ENCODE assay signal across 11 mouse cellular contexts in genomic region chr2:48318384-48319030, GRCm38 (mm10).
DNase-seq lines count a peak whose midpoint lies in the region; ATAC-seq and TF ChIP-seq lines count a peak whose summit lies in the region.
"Had no signal": no experiment of that assay in that cellular context is flagged by ENCODE, and none has a peak within 500 bp of the region (broad histone marks: within the 10 kb centered on the region; RNA-seq: fewer than 3 reads in every experiment).

No protein-coding gene starts in this region.

- no peak overlapping the region for H3K27ac ChIP-seq in forebrain, embryonic 11.5 days (ENCODE audit: low read depth, low read length)
- no peak overlapping the region for H3K27ac ChIP-seq in forebrain, postnatal 0 days (ENCODE audit: low read depth, low read length)
- 0 out of 2 replicates have a peak overlapping the region, but pooled peaks have one; percentile 25 for H3K27ac ChIP-seq in hindbrain, embryonic 10.5 days
- H3K27ac ChIP-seq in midbrain, embryonic 13.5 days = no peak overlapping the region
- H3K27ac ChIP-seq: macrophage had no signal

- no peak for DNase-seq in forebrain, embryonic 11.5 days (ENCODE audit: low spot score)
- no peak for DNase-seq in forebrain, postnatal 0 days
- DNase-seq in embryo, embryonic 10 days (ENCODE audit: low spot score) = peak; percentile 58
- DNase-seq in hindbrain, embryonic 10.5 days (ENCODE audit: low spot score) = peak; percentile 20
- DNase-seq in urinary bladder, postnatal 25 days (ENCODE audit: low spot score) = no peak
- no peak for DNase-seq in adrenal gland, postnatal 4 days (ENCODE audit: low spot score in 2 of 2)
- DNase-seq: adrenal gland, postnatal 14 days had no signal

- no peaks in the 10 kb centered on the region for H3K27me3 ChIP-seq in forebrain, embryonic 11.5 days (ENCODE audit: control insufficient read depth, insufficient read depth, low read length)
- H3K27me3 ChIP-seq in forebrain, postnatal 0 days (ENCODE audit: insufficient read depth, low read length) = no peaks in the 10 kb centered on the region
- no peaks in the 10 kb centered on the region for H3K27me3 ChIP-seq in hindbrain, embryonic 10.5 days (ENCODE audit: insufficient read depth, poor library complexity, severe bottlenecking)
- H3K27me3 ChIP-seq in midbrain, embryonic 13.5 days = no peaks in the 10 kb centered on the region

- no peak for TF ChIP-seq CTCF in forebrain, postnatal 0 days (IDR thresholded peaks at IDR 0.05; ENCODE audit: low read depth)

- H3K4me1 ChIP-seq in forebrain, embryonic 11.5 days (replicated peaks; ENCODE audit: control insufficient read depth, insufficient read depth, low read length) = no peaks in the 10 kb centered on the region
- H3K4me1 ChIP-seq in forebrain, postnatal 0 days (ENCODE audit: insufficient read depth) = 0 out of 2 replicates have a peak, but pooled peaks cover 3% of the 10 kb centered on the region
- peaks cover 16% of the 10 kb centered on the region for H3K4me1 ChIP-seq in hindbrain, embryonic 10.5 days (replicated peaks)
- peaks cover 12% of the 10 kb centered on the region for H3K4me1 ChIP-seq in midbrain, embryonic 13.5 days (replicated peaks)

- WGBS in forebrain, embryonic 11.5 days = 40% methylated on average over 8 of the region's 8 CpGs
- WGBS in forebrain, postnatal 0 days = 32% methylated on average over 8 of the region's 8 CpGs
- 40% methylated on average over 8 of the region's 8 CpGs for WGBS in hindbrain, embryonic 10.5 days
- WGBS in midbrain, embryonic 13.5 days = 47% methylated on average over 8 of the region's 8 CpGs

- no peak overlapping the region for H3K9ac ChIP-seq in forebrain, embryonic 11.5 days (ENCODE audit: low read length)
- no peak overlapping the region for H3K9ac ChIP-seq in forebrain, postnatal 0 days
- H3K9ac ChIP-seq in midbrain, embryonic 13.5 days (replicated peaks) = no peak overlapping the region

- no peaks in the 10 kb centered on the region for H3K9me3 ChIP-seq in forebrain, embryonic 11.5 days (ENCODE audit: control insufficient read depth, low read length)
- H3K9me3 ChIP-seq in forebrain, postnatal 0 days (ENCODE audit: low read length) = no peaks in the 10 kb centered on the region
- no peaks in the 10 kb centered on the region for H3K9me3 ChIP-seq in hindbrain, embryonic 10.5 days
- no peaks in the 10 kb centered on the region for H3K9me3 ChIP-seq in midbrain, embryonic 13.5 days

- no peak overlapping the region for H3K4me3 ChIP-seq in forebrain, embryonic 11.5 days (ENCODE audit: low read depth, low read length)
- no peak overlapping the region for H3K4me3 ChIP-seq in forebrain, postnatal 0 days (ENCODE audit: low read depth, low read length)
- no peak overlapping the region for H3K4me3 ChIP-seq in hindbrain, embryonic 10.5 days
- no peak overlapping the region for H3K4me3 ChIP-seq in midbrain, embryonic 13.5 days (replicated peaks)

- H3K36me3 ChIP-seq in forebrain, embryonic 11.5 days (ENCODE audit: control insufficient read depth, insufficient read depth, low read length) = no peaks in the 10 kb centered on the region
- no peaks in the 10 kb centered on the region for H3K36me3 ChIP-seq in forebrain, postnatal 0 days (ENCODE audit: insufficient read depth)
- H3K36me3 ChIP-seq in hindbrain, embryonic 10.5 days = no peaks in the 10 kb centered on the region
- H3K36me3 ChIP-seq in midbrain, embryonic 13.5 days = no peaks in the 10 kb centered on the region

- ATAC-seq in forebrain, embryonic 11.5 days (replicated peaks; ENCODE audit: low FRiP score) = peak; percentile 34; the same call in 1 of the 2 replicates
- no peak for ATAC-seq in forebrain, postnatal 0 days
- ATAC-seq in midbrain, embryonic 13.5 days = peak; percentile 48
- ATAC-seq in granulocyte monocyte progenitor cell, adult 5-6 weeks (replicated peaks; ENCODE audit: poor library complexity, severe bottlenecking) = no peak

- no peak overlapping the region for H3K4me2 ChIP-seq in forebrain, embryonic 11.5 days (ENCODE audit: low read depth, low read length, severe bottlenecking)
- no peak overlapping the region for H3K4me2 ChIP-seq in forebrain, postnatal 0 days (ENCODE audit: low read depth)
- no peak overlapping the region for H3K4me2 ChIP-seq in midbrain, embryonic 13.5 days (replicated peaks)
- H3K4me2 ChIP-seq: liver, embryonic 11.5 days had no signal

Comparison
In these comparisons a context has a peak if more than half of its experiments do, and no peak if none do; other contexts are left out.
1. ATAC-seq: peak in forebrain, embryonic 11.5 days (single experiment) and midbrain, embryonic 13.5 days (single experiment); none in forebrain, postnatal 0 days (single experiment) and granulocyte monocyte progenitor cell, adult 5-6 weeks (single experiment).
2. DNase-seq: peak in embryo, embryonic 10 days (single experiment) and hindbrain, embryonic 10.5 days (single experiment); none in forebrain, embryonic 11.5 days (single experiment), forebrain, postnatal 0 days (single experiment), urinary bladder, postnatal 25 days (single experiment) and adrenal gland, postnatal 4 days (0 of 2).